Mouse (Mus musculus) liver, adult 2 months (tissue): Measurements from ENCODE around the gene Myo16.

ENCODE experiments used
- CTCF ChIP-seq: fragments of 200-500 bp; IDR thresholded peaks from 2 replicates; pipeline ENCODE4 v1.5.1; 2011; ENCODE audit warnings: low read depth, low read length, control low read depth
- POLR2A ChIP-seq: fragments of 200-500 bp; IDR thresholded peaks from 2 replicates; pipeline ENCODE4 v1.6.1; 2011; ENCODE audit warnings: low read length, control low read depth; ENCODE audit not compliant: insufficient read depth; ENCODE audit errors: extremely low read depth

GRCm38 (mm10) chr8:10468490-10468889, 314.8 kb downstream of the Myo16 start:
- TF ChIP-seq CTCF (no peak), POLR2A (no peak)
